26 mouse cellular contexts compared by ENCODE assay signal in genomic region chr17:56822380-56822779, GRCm38 (mm10). TPM values are rescaled to one million over a fixed set of nuclear protein-coding genes. Genes with fewer than 3 reads are reported as not detected.
DNase-seq lines count a peak whose midpoint lies in the region; ATAC-seq lines count a peak whose summit lies in the region.
"Had no signal": no experiment of that assay in that cellular context is flagged by ENCODE, and none has a peak within 500 bp of the region (broad histone marks: within the 10 kb centered on the region; RNA-seq: fewer than 3 reads in every experiment).

No protein-coding gene starts in this region.

- no peak for DNase-seq in intestine, embryonic 14.5 days (ENCODE audit: low spot score)
- peak; percentile 19 for DNase-seq in midbrain, embryonic 11.5 days (ENCODE audit: low spot score, missing footprints)
- DNase-seq in thymus, postnatal 25 days: no peak
- no peak for DNase-seq in layer of hippocampus, adult 9-10 months (ENCODE audit: low spot score)
- DNase-seq: adrenal gland, postnatal 10 days; B cell, adult 2 months; cerebellum, adult 11 months; cerebellum, adult 8-10 months; cerebellum, postnatal 14 days; embryo, embryonic 11 days; gastrocnemius, adult 2 months; gastrocnemius, postnatal 25 days had no signal

- H3K4me1 ChIP-seq in intestine, embryonic 14.5 days (replicated peaks; ENCODE audit: control insufficient read depth, insufficient read depth, low read length): peaks cover 3% of the 10 kb centered on the region; the same call in 1 of the 2 replicates
- peaks cover 3% of the 10 kb centered on the region; the same call in 1 of the 2 replicates for H3K4me1 ChIP-seq in intestine, embryonic 16.5 days (ENCODE audit: control insufficient read depth, insufficient read depth, low read length)
- H3K4me1 ChIP-seq in midbrain, embryonic 11.5 days (ENCODE audit: control insufficient read depth, insufficient read depth, low read length): peaks cover 6% of the 10 kb centered on the region; the same call in 1 of the 2 replicates
- no peaks in the 10 kb centered on the region for H3K4me1 ChIP-seq in midbrain, embryonic 16.5 days (ENCODE audit: control insufficient read depth, insufficient read depth, low read length)
- peaks cover 11% of the 10 kb centered on the region for H3K4me1 ChIP-seq in stomach, embryonic 15.5 days

- H3K9ac ChIP-seq in intestine, embryonic 14.5 days (ENCODE audit: low read length): no peak overlapping the region
- no peak overlapping the region for H3K9ac ChIP-seq in intestine, embryonic 16.5 days (ENCODE audit: low read depth, low read length)
- H3K9ac ChIP-seq in midbrain, embryonic 11.5 days (ENCODE audit: low read length): no peak overlapping the region
- no peak overlapping the region for H3K9ac ChIP-seq in midbrain, embryonic 16.5 days (ENCODE audit: low read depth, low read length)
- H3K9ac ChIP-seq in stomach, embryonic 15.5 days: no peak overlapping the region
- H3K9ac ChIP-seq: embryonic facial prominence, embryonic 15.5 days; heart, embryonic 12.5 days; hindbrain, embryonic 14.5 days had no signal

- peak overlapping the region; percentile 47; the same call in 1 of the 2 replicates for H3K27ac ChIP-seq in intestine, embryonic 14.5 days (ENCODE audit: low read depth)
- no peak overlapping the region for H3K27ac ChIP-seq in intestine, embryonic 16.5 days (ENCODE audit: low read length)
- no peak overlapping the region for H3K27ac ChIP-seq in midbrain, embryonic 11.5 days (ENCODE audit: low read depth, low read length)
- no peak overlapping the region for H3K27ac ChIP-seq in midbrain, embryonic 16.5 days (ENCODE audit: low read length)
- 0 out of 2 replicates have a peak overlapping the region, but pooled peaks have one; percentile 16 for H3K27ac ChIP-seq in stomach, embryonic 15.5 days
- H3K27ac ChIP-seq: embryonic facial prominence, embryonic 15.5 days; forebrain, embryonic 10.5 days; gastrocnemius, adult 2 months; hindbrain, embryonic 10.5 days; hindbrain, embryonic 14.5 days had no signal

- no peaks in the 10 kb centered on the region for H3K36me3 ChIP-seq in intestine, embryonic 14.5 days (ENCODE audit: control insufficient read depth, insufficient read depth, low read length)
- H3K36me3 ChIP-seq in intestine, embryonic 16.5 days (ENCODE audit: control insufficient read depth, insufficient read depth, low read length): no peaks in the 10 kb centered on the region
- no peaks in the 10 kb centered on the region; the same call in 1 of the 2 replicates for H3K36me3 ChIP-seq in midbrain, embryonic 11.5 days (ENCODE audit: control insufficient read depth, insufficient read depth, low read length)
- no peaks in the 10 kb centered on the region for H3K36me3 ChIP-seq in midbrain, embryonic 16.5 days (ENCODE audit: control insufficient read depth, insufficient read depth, low read length)
- no peaks in the 10 kb centered on the region for H3K36me3 ChIP-seq in stomach, embryonic 15.5 days
- H3K36me3 ChIP-seq: embryonic facial prominence, embryonic 15.5 days; forebrain, embryonic 10.5 days; heart, embryonic 12.5 days had no signal

- H3K4me2 ChIP-seq in intestine, embryonic 14.5 days (ENCODE audit: low read length): no peak overlapping the region
- H3K4me2 ChIP-seq in intestine, embryonic 16.5 days (ENCODE audit: low read depth, low read length): no peak overlapping the region
- no peak overlapping the region for H3K4me2 ChIP-seq in midbrain, embryonic 11.5 days
- H3K4me2 ChIP-seq in midbrain, embryonic 16.5 days (ENCODE audit: low read length): no peak overlapping the region
- H3K4me2 ChIP-seq in stomach, embryonic 15.5 days: no peak overlapping the region
- H3K4me2 ChIP-seq: embryonic facial prominence, embryonic 15.5 days; heart, embryonic 12.5 days; hindbrain, embryonic 14.5 days had no signal

- H3K9me3 ChIP-seq in intestine, embryonic 14.5 days (ENCODE audit: control insufficient read depth, low read length): no peaks in the 10 kb centered on the region
- H3K9me3 ChIP-seq in intestine, embryonic 16.5 days (ENCODE audit: control insufficient read depth, low read length): no peaks in the 10 kb centered on the region
- no peaks in the 10 kb centered on the region for H3K9me3 ChIP-seq in midbrain, embryonic 11.5 days (ENCODE audit: control insufficient read depth, low read length)
- no peaks in the 10 kb centered on the region for H3K9me3 ChIP-seq in midbrain, embryonic 16.5 days (replicated peaks; ENCODE audit: control insufficient read depth, low read length, poor library complexity, severe bottlenecking)
- no peaks in the 10 kb centered on the region for H3K9me3 ChIP-seq in stomach, embryonic 15.5 days
- H3K9me3 ChIP-seq: embryonic facial prominence, embryonic 15.5 days; forebrain, embryonic 10.5 days; heart, embryonic 12.5 days; hindbrain, embryonic 10.5 days had no signal

- no peaks in the 10 kb centered on the region for H3K27me3 ChIP-seq in intestine, embryonic 14.5 days (replicated peaks; ENCODE audit: control insufficient read depth, insufficient read depth, low read length)
- H3K27me3 ChIP-seq in intestine, embryonic 16.5 days (replicated peaks; ENCODE audit: control insufficient read depth, insufficient read depth, low read length): no peaks in the 10 kb centered on the region
- H3K27me3 ChIP-seq in midbrain, embryonic 11.5 days (ENCODE audit: control insufficient read depth, insufficient read depth, low read length): no peaks in the 10 kb centered on the region
- no peaks in the 10 kb centered on the region for H3K27me3 ChIP-seq in midbrain, embryonic 16.5 days (ENCODE audit: control insufficient read depth, insufficient read depth, low read depth, low read length)
- no peaks in the 10 kb centered on the region for H3K27me3 ChIP-seq in stomach, embryonic 15.5 days (replicated peaks)
- H3K27me3 ChIP-seq: embryonic facial prominence, embryonic 15.5 days; heart, embryonic 12.5 days had no signal

- WGBS in intestine, embryonic 14.5 days: 74% methylated on average over 2 of the region's 2 CpGs
- WGBS in intestine, embryonic 16.5 days: 49% methylated on average over 2 of the region's 2 CpGs
- WGBS in midbrain, embryonic 11.5 days: 79% methylated on average over 2 of the region's 2 CpGs
- 91% methylated on average over 2 of the region's 2 CpGs for WGBS in midbrain, embryonic 16.5 days
- 66% methylated on average over 2 of the region's 2 CpGs for WGBS in stomach, embryonic 15.5 days

- H3K4me3 ChIP-seq in intestine, embryonic 14.5 days (ENCODE audit: low read depth, low read length): no peak overlapping the region
- no peak overlapping the region for H3K4me3 ChIP-seq in intestine, embryonic 16.5 days (ENCODE audit: low read length)
- no peak overlapping the region for H3K4me3 ChIP-seq in midbrain, embryonic 11.5 days (ENCODE audit: low read depth, low read length)
- no peak overlapping the region for H3K4me3 ChIP-seq in midbrain, embryonic 16.5 days (ENCODE audit: low read depth, low read length)
- no peak overlapping the region for H3K4me3 ChIP-seq in stomach, embryonic 15.5 days (replicated peaks)
- H3K4me3 ChIP-seq: embryonic facial prominence, embryonic 15.5 days; erythroblast, embryonic 14.5 days; forebrain, embryonic 10.5 days; gastrocnemius, adult 2 months; heart, embryonic 12.5 days; hindbrain, embryonic 10.5 days had no signal

- no peak for ATAC-seq in intestine, embryonic 14.5 days (replicated peaks; ENCODE audit: low FRiP score, low TSS enrichment, low read depth)
- ATAC-seq in intestine, embryonic 16.5 days: no peak
- ATAC-seq in midbrain, embryonic 11.5 days (ENCODE audit: low FRiP score): no peak
- no peak for ATAC-seq in midbrain, embryonic 16.5 days
- no peak for ATAC-seq in stomach, embryonic 15.5 days (ENCODE audit: insufficient read depth, low FRiP score, low read depth)
- ATAC-seq: CD4-positive, CD25-positive, alpha-beta regulatory T cell, adult 4 months; forebrain, embryonic 14.5 days had no signal

RNA-seq across cellular contexts. Expression of gene Rfx2, which starts 8.4 kb away (rescaled TPM):
- polyA plus RNA-seq in intestine, embryonic 14.5 days (2014; fragmentation: Nextera tagmentation; extraction: Ambion mirVana): 4.5 and 4.9 TPM in 2 replicates
- polyA plus RNA-seq in intestine, embryonic 16.5 days (2015; fragmentation: Nextera tagmentation; extraction: Ambion mirVana): 2.5 and 3.4 TPM in 2 replicates
- polyA plus RNA-seq in midbrain, embryonic 11.5 days (2014; fragmentation: Nextera tagmentation; extraction: Ambion mirVana): 4.6 and 4.8 TPM in 2 replicates
- polyA plus RNA-seq in midbrain, embryonic 16.5 days (2015; fragmentation: Nextera tagmentation; extraction: Ambion mirVana): 3.9 and 4.8 TPM in 2 replicates
- 6.1 and 6.6 TPM in 2 replicates for polyA plus RNA-seq in stomach, embryonic 15.5 days (2015; fragmentation: Nextera tagmentation; extraction: Ambion mirVana)

RNA-seq across cellular contexts. Expression of gene Acsbg2, which starts 51.9 kb away (rescaled TPM):
- polyA plus RNA-seq in intestine, embryonic 14.5 days (2014; fragmentation: Nextera tagmentation; extraction: Ambion mirVana): not detected in 2 replicates
- not detected in 2 replicates for polyA plus RNA-seq in intestine, embryonic 16.5 days (2015; fragmentation: Nextera tagmentation; extraction: Ambion mirVana)
- not detected in 2 replicates for polyA plus RNA-seq in midbrain, embryonic 11.5 days (2014; fragmentation: Nextera tagmentation; extraction: Ambion mirVana)
- not detected in 2 replicates for polyA plus RNA-seq in midbrain, embryonic 16.5 days (2015; fragmentation: Nextera tagmentation; extraction: Ambion mirVana)
- polyA plus RNA-seq in stomach, embryonic 15.5 days (2015; fragmentation: Nextera tagmentation; extraction: Ambion mirVana): not detected in 2 replicates
- polyA plus RNA-seq: brain, embryonic 14.5 days; embryonic facial prominence, embryonic 11.5 days; erythroblast, embryonic 14.5 days; forebrain, embryonic 10.5 days; forebrain, embryonic 14.5 days; heart, embryonic 12.5 days; heart, embryonic 16.5 days; hindbrain, embryonic 10.5 days; hindbrain, embryonic 14.5 days had no signal

RNA-seq across cellular contexts. Expression of gene Prr22, which starts 52.3 kb away (rescaled TPM):
- polyA plus RNA-seq in intestine, embryonic 14.5 days (2014; fragmentation: Nextera tagmentation; extraction: Ambion mirVana): 1.7 and 2.3 TPM in 2 replicates
- polyA plus RNA-seq in intestine, embryonic 16.5 days (2015; fragmentation: Nextera tagmentation; extraction: Ambion mirVana): 0.84 and 1.6 TPM in 2 replicates
- 0.54 and 1.0 TPM in 2 replicates for polyA plus RNA-seq in midbrain, embryonic 11.5 days (2014; fragmentation: Nextera tagmentation; extraction: Ambion mirVana)
- polyA plus RNA-seq in midbrain, embryonic 16.5 days (2015; fragmentation: Nextera tagmentation; extraction: Ambion mirVana): 0.97 and 1.1 TPM in 2 replicates
- polyA plus RNA-seq in stomach, embryonic 15.5 days (2015; fragmentation: Nextera tagmentation; extraction: Ambion mirVana): 1.3 and 1.4 TPM in 2 replicates

RNA-seq across cellular contexts. Expression of gene 1700061G19Rik, which starts 52.9 kb away (rescaled TPM):
- 0.12 and 0.34 TPM in 2 replicates for polyA plus RNA-seq in intestine, embryonic 14.5 days (2014; fragmentation: Nextera tagmentation; extraction: Ambion mirVana)
- 0.12 and 0.17 TPM in 2 replicates for polyA plus RNA-seq in intestine, embryonic 16.5 days (2015; fragmentation: Nextera tagmentation; extraction: Ambion mirVana)
- polyA plus RNA-seq in midbrain, embryonic 11.5 days (2014; fragmentation: Nextera tagmentation; extraction: Ambion mirVana): 0.11 and 0.25 TPM in 2 replicates
- 0.57 and 0.63 TPM in 2 replicates for polyA plus RNA-seq in midbrain, embryonic 16.5 days (2015; fragmentation: Nextera tagmentation; extraction: Ambion mirVana)
- polyA plus RNA-seq in stomach, embryonic 15.5 days (2015; fragmentation: Nextera tagmentation; extraction: Ambion mirVana): 0.31 and 0.63 TPM in 2 replicates
- polyA plus RNA-seq: erythroblast, embryonic 14.5 days had no signal

RNA-seq across cellular contexts. Expression of gene Dus3l, which starts 57.8 kb away (rescaled TPM):
- polyA plus RNA-seq in intestine, embryonic 14.5 days (2014; fragmentation: Nextera tagmentation; extraction: Ambion mirVana): 45.6 and 47.4 TPM in 2 replicates
- polyA plus RNA-seq in intestine, embryonic 16.5 days (2015; fragmentation: Nextera tagmentation; extraction: Ambion mirVana): 37.6 and 40.0 TPM in 2 replicates
- 31.5 and 34.6 TPM in 2 replicates for polyA plus RNA-seq in midbrain, embryonic 11.5 days (2014; fragmentation: Nextera tagmentation; extraction: Ambion mirVana)
- 96.8 and 106 TPM in 2 replicates for polyA plus RNA-seq in midbrain, embryonic 16.5 days (2015; fragmentation: Nextera tagmentation; extraction: Ambion mirVana)
- 40.1 and 48.2 TPM in 2 replicates for polyA plus RNA-seq in stomach, embryonic 15.5 days (2015; fragmentation: Nextera tagmentation; extraction: Ambion mirVana)

Comparison
In these comparisons a context has a peak if more than half of its experiments do, and no peak if none do; other contexts are left out.
1. H3K27ac ChIP-seq: peak in intestine, embryonic 14.5 days (single experiment) and stomach, embryonic 15.5 days (single experiment); none in intestine, embryonic 16.5 days (single experiment), midbrain, embryonic 11.5 days (single experiment) and midbrain, embryonic 16.5 days (single experiment).